Mouse (Mus musculus) lung, adult 2 months (tissue): ENCODE data around the gene Tspan3. TPM values are rescaled to one million over a fixed set of nuclear protein-coding genes. Genes with fewer than 3 reads are reported as not detected.

Experiments
- DNase-seq: peaks from one replicate; pipeline ENCODE4 v3.0.0; 2022
- H3K4me1 ChIP-seq: fragments of 200-500 bp; 2 replicates; pipeline ENCODE4 v1.6.1; 2011; ENCODE audit warnings: low read length; ENCODE audit not compliant: control insufficient read depth, insufficient read depth
- H3K4me3 ChIP-seq: fragments of 200-500 bp; replicated peaks from 2 replicates; pipeline ENCODE3; 2011; ENCODE audit warnings: low read depth, mild to moderate bottlenecking, control low read depth, low read length; ENCODE audit errors: extremely low read depth
- CTCF ChIP-seq: fragments of 200-500 bp; IDR thresholded peaks from 2 replicates; pipeline ENCODE4 v1.5.1; 2011; ENCODE audit warnings: mild to moderate bottlenecking, low read length, control low read depth; ENCODE audit not compliant: insufficient read depth
- POLR2A ChIP-seq: fragments of 200-500 bp; IDR thresholded peaks from 2 replicates; pipeline ENCODE4 v1.6.1; 2011; ENCODE audit warnings: low read depth, mild to moderate bottlenecking, control low read depth, low read length, borderline replicate concordance; ENCODE audit errors: extremely low read depth
- WGBS: fragments of 180-500 bp; shearing (Covaris S2); methylation state at CpG from one replicate; pipeline ENCODE4 v1.1.7; 2018; 5-methylcytosine and 5-hydroxymethylcytosine counted together
- polyA plus RNA-seq: library from polyadenylated mRNA; depleted of rRNA; stranded (reverse); fragments of >200 nt; gene quantifications from 2 replicates; pipeline ENCODE4 v1.2.3, GENCODE M21; 2012; rRNA removed

The Tspan3 gene
- polyA plus RNA-seq, 1 experiment, result 109 TPM

DNA sequence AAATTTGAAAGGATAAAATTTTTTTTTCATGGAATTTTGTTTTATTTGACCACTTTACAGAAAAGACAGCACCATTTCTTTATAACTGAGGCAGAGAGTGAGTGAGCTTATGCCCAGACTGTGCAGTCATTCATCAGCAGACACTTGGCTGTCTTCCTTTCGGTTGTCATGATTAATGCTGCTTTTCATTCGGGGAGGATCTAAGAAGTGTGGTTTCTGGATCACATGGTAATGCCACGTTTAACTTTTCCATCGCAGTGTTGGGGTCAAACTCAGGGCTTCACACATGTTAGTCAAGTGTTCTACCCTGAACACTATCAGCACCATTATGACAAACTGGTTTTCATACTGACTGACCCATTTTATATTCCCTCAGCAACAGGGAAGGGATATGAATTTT is 64.3 kb downstream of the Tspan3 start:
- 18% methylated on average over 4 of the region's 4 CpGs for WGBS
- DNase-seq, result no peak
- Histone ChIP-seq H3K4me3 (no peak overlapping the region), H3K4me1 (no peaks in the 10 kb centered on the region; the same call in 1 of the 2 replicates)
- TF ChIP-seq POLR2A (no peak), CTCF (no peak)

DNA sequence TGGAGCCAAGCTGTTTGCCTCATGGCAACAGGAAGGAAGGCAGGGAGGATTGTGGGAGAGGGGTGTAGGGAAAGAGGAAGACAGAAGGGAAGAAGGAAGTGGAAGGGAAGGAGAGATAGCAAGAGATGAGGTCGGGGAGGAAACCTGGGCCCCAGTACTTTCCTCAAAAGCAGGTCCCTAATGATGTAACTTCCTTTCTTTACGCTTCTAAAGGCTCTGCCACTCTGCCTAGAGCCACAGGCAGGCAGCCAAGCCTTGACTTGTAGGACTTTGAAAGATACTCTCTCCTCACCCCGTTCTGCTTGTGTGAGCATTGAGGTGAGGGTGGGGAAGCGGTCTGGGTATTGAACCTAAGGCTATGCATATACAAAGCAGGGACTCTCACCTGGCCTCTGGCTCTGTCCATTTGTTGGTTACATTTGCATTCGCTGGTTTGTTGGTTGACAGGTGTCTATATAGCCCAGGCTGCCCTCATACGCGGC is 65.2 kb downstream of the Tspan3 start:
- no peak overlapping the region for H3K4me3 ChIP-seq
- no peak for DNase-seq
- no peaks in the 10 kb centered on the region; the same call in 1 of the 2 replicates for H3K4me1 ChIP-seq
- no peak for TF ChIP-seq POLR2A
- no peak for TF ChIP-seq CTCF
- 57% methylated on average over 7 of the region's 7 CpGs for whole genome bisulfite sequencing

DNA sequence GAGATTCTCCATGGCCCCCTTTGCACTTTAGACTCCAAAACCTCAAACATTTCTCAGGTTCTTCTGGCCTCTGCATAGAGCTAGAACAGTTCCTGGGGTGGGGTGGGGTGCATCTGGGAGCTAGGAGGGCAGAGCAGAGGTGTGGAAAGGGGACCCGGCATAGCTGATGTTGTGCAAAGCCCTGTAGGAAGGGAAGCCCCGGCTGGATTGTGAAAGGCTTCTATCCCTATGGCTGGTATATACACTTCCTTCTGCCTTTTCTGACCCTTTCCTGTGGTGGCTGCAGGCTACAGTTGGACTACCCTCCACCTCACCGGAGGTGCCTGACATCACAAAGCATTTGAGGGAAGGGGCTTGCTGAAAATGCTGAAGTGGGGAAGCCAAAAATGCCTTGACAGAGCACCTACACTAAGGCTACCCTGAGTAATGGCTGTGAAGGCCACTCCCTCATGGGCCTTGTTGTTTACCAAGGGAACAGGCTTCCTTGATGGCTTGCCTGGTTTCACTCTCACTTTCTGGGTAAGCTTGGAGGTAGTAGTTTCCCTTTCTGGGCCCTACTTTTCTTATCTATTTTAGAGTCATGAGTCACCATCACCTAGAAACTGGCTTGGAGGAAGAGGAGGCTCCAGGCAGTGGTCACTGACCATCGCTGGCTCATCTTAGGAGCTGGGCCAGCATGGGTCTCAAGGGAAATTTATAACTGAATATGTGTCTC is 67.5 kb downstream of the Tspan3 start:
- WGBS, result 70% methylated on average over 4 of the region's 4 CpGs
- no peak for DNase-seq
- H3K4me3 ChIP-seq, result no peak overlapping the region
- H3K4me1 ChIP-seq, result no peaks in the 10 kb centered on the region; the same call in 1 of the 2 replicates
- TF ChIP-seq POLR2A (no peak), CTCF (no peak)

DNA sequence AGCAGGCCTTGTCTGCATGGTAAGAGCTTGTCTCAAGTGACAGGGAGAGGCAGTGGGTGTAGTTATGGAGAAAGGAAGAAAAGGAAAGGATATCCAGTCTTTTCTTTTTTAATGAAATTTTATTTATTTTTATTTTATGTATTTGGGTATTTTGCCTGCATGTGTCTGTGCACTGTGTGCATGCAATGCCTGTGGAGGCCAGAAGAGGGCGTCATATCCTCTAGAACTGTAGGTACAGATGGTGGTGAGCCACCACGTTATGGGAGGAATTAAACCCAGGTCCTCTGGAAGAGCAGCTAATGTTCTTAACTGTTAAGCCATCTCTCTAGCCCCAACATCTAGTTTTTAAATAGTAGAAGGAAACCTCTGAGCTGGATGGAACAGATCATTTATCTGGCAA is 73.2 kb downstream of the Tspan3 start:
- Histone ChIP-seq H3K4me3 (no peak overlapping the region), H3K4me1 (no peaks in the 10 kb centered on the region)
- TF ChIP-seq CTCF (peak; percentile 25), POLR2A (no peak)
- DNase-seq, result no peak
- 55% methylated on average over 2 of the region's 2 CpGs for WGBS

DNA sequence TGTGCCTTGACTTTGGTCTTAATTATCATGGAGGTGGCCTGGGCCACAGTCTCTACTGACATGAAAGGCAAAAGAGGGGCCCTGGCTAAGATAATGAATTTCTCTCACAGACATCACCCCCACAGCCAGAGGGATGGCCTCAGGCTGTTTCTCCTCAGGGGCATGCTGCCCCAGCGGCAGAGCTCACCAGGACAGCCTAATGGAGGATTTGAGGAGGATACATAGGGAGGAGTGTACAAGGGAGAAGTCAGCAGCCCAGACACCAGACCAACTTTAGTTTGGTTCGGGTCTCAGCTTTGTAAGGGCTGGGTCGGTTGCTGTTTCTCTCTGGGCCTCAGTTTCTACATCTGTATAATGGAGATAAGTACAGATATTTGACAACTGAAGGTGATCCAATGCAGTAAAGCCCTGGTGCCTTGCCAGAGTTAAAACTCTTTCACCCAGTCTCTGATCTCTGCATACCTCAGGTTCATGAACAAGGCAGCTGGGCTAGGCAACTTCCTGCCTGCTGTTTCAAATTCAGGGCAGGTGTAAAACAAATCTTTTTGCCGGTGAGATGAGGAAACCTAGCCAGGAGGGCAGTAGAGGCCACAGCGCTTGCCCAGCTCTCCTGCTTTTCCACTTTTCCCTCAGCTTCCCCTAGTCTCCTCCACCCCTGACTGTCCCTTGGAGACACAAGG is 74.6 kb downstream of the Tspan3 start:
- no peak overlapping the region for H3K4me3 ChIP-seq
- TF ChIP-seq POLR2A (no peak), CTCF (no peak)
- WGBS, result 60% methylated on average over 5 of the region's 5 CpGs
- H3K4me1 ChIP-seq, result no peaks in the 10 kb centered on the region
- no peak for DNase-seq

DNA sequence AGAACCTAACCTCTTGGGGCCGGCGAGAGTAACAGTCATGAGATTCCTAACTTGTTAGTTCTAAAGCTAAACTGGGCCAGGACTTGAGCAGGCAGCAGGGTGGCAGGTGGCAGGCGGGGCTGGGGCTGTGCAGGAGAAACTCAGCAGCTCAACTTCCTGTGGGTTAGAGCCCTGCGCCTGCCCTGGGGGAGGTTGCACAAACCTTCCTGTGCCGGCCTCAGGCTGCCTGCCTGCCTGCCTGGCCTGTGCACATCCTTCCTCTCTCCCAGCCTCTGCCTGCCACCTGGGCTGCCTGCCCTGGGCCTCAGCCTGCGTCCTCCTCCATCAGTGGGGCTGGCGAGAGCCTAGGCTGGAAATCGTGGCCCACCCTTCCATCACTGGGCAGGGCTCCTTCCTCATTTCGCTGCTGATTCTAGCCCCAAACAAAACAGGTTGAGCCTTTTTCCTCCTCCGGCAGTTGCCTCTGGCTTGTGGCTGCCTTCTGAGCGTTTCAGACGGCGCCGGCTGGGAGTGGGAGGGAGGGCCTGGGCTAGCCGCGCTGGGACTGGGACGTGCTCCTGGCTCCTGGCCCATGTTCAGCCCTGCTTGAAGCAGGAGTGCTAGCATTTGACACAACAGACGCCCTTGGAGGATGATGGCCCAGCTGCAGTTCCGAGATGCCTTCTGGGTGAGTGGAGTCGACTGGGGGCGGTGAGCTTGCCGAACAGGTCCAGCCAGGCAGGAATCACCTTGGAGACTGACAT is 75.3 kb downstream of the Tspan3 start, which contains the start of gene Pstpip1:
Gene Pstpip1, plus strand, starts transcription at position 185 of the 743 bp plus-strand sequence.
- DNase-seq, result peak; percentile 44
- TF ChIP-seq CTCF (no peak), POLR2A (peak; percentile 34; the same call in 1 of the 2 replicates)
- H3K4me3 ChIP-seq, result peak within 1 kb of the TSS; percentile 53

DNA sequence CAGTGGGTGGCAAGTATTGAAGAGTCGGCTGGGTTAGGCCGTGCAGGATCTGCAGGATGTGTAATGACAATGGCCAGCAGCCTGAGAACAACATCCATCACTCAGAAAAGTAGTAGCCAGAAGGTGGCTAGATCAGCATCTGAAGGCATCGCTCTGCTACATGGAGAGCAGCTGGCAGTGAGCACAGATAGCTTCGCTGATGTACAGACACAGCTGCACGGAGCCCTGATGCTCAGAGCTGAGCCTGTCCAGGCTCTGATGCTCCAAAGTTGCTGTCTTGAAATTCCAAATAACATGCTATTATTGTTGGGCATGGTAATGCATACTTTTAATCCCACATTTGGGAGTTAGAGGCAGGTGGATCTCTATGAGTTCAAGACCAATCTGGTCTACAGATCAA is 78.8 kb downstream of the Tspan3 start:
- no peak for DNase-seq
- 81% methylated on average over 5 of the region's 5 CpGs for WGBS
- Histone ChIP-seq H3K4me1 (no peaks in the 10 kb centered on the region), H3K4me3 (no peak overlapping the region)
- TF ChIP-seq CTCF (no peak), POLR2A (no peak)

More for the DNA sequence above, 75.3 kb downstream of the Tspan3 start, which contains the start of gene Pstpip1:
- no peaks in the 10 kb centered on the region for H3K4me1 ChIP-seq
- WGBS, result 17% methylated on average over 22 of the region's 22 CpGs

Other genes starting within 250 kb of the Tspan3 start
- gene Scaper, start 227.4 kb downstream of the Tspan3 start, polyA plus RNA-seq, result 4.3 and 5.9 TPM in 2 replicates
- not detected in 2 replicates for gene 4930563M21Rik, start 154.9 kb downstream of the Tspan3 start, polyA plus RNA-seq
- 62.3 and 84.1 TPM in 2 replicates for gene Rcn2, start 123.6 kb downstream of the Tspan3 start, polyA plus RNA-seq
- 9.5 and 14.5 TPM in 2 replicates for gene Pstpip1, start 75.5 kb downstream of the Tspan3 start, polyA plus RNA-seq